Mouse (Mus musculus) liver, embryonic 15.5 days (tissue): ENCODE data around the gene Ift43. TPM values are rescaled to one million over a fixed set of nuclear protein-coding genes. Genes with fewer than 3 reads are reported as not detected.

ENCODE experiments used
- ATAC-seq: fragments of 200-750 bp; cut with Nextera tagmentation; 2 replicates; pipeline ENCODE4 v1.8.0; 2017; ENCODE audit warnings: moderate number of reproducible peaks, mild to moderate bottlenecking, moderate library complexity; ENCODE audit not compliant: insufficient read depth
- H3K27ac ChIP-seq: fragments of 300-500 bp; sonication (generic); replicated peaks from 2 replicates; pipeline ENCODE4 v1.5.1; 2015; ENCODE audit warnings: mild to moderate bottlenecking, inconsistent platforms
- H3K27me3 ChIP-seq: fragments of 300-500 bp; sonication (generic); 2 replicates; pipeline ENCODE4 v1.6.1; 2015; ENCODE audit warnings: mild to moderate bottlenecking, inconsistent platforms
- H3K36me3 ChIP-seq: fragments of 300-500 bp; sonication (generic); replicated peaks from 2 replicates; pipeline ENCODE4 v1.6.1; 2015; ENCODE audit warnings: moderate library complexity, mild to moderate bottlenecking, inconsistent platforms
- H3K4me1 ChIP-seq: fragments of 300-500 bp; sonication (generic); replicated peaks from 2 replicates; pipeline ENCODE4 v1.6.1; 2015; ENCODE audit warnings: inconsistent platforms
- H3K4me2 ChIP-seq: fragments of 300-500 bp; sonication (generic); 2 replicates; pipeline ENCODE4 v1.6.1; 2015; ENCODE audit warnings: moderate library complexity, mild to moderate bottlenecking, inconsistent platforms
- H3K4me3 ChIP-seq: fragments of 300-500 bp; sonication (generic); replicated peaks from 2 replicates; pipeline ENCODE4 v1.5.1; 2015; ENCODE audit warnings: mild to moderate bottlenecking, inconsistent platforms
- H3K9ac ChIP-seq: fragments of 300-500 bp; sonication (generic); 2 replicates; pipeline ENCODE4 v1.6.1; 2015; ENCODE audit warnings: moderate library complexity, mild to moderate bottlenecking, inconsistent platforms
- H3K9me3 ChIP-seq: fragments of 300-500 bp; sonication (generic); replicated peaks from 2 replicates; pipeline ENCODE4 v1.6.1; 2016; ENCODE audit warnings: inconsistent platforms
- WGBS: fragments of 180-500 bp; shearing (Covaris S2); methylation state at CpG from one replicate; pipeline ENCODE4 v1.1.7; 2015; ENCODE audit warnings: mixed read lengths; ENCODE audit not compliant: insufficient replicate concordance; 5-methylcytosine and 5-hydroxymethylcytosine counted together
- polyA plus RNA-seq: library from polyadenylated mRNA; unstranded; fragments of >200 nt; fragmentation: Nextera tagmentation; extraction: Ambion mirVana; gene quantifications from 2 replicates; pipeline ENCODE4 v1.2.1, GENCODE M21; 2015

Ift43 gene
- polyA plus RNA-seq, 1 experiment from 2014 or later = 7.3 TPM

GRCm38 (mm10) chr12:86078553-86079201, 3.7 kb upstream of the Ift43 start, which contains the start of gene Tgfb3:
Tgfb3 (minus strand) TSS chr12:86079041.
- Histone ChIP-seq H3K27ac (peak within 1 kb of the TSS; percentile 9; the same call in 1 of the 2 replicates), H3K36me3 (no peaks in the 10 kb centered on the region), H3K27me3 (peaks cover 82% of the 10 kb centered on the region), H3K9ac (peak within 1 kb of the TSS; percentile 32; the same call in 1 of the 2 replicates), H3K4me3 (peak within 1 kb of the TSS; percentile 55), H3K9me3 (no peaks in the 10 kb centered on the region), H3K4me1 (peaks cover 13% of the 10 kb centered on the region; the same call in 1 of the 2 replicates), H3K4me2 (peak within 1 kb of the TSS; percentile 76)
- ATAC-seq = 0 out of 2 replicates have a peak, but pooled peaks have one; percentile 29
- WGBS = 2% methylated on average over 25 of the region's 25 CpGs

- ATAC-seq = peak; percentile 66
- under 1% methylated on average over 31 of the region's 31 CpGs for WGBS
- Histone ChIP-seq H3K4me2 (peak overlapping the region; percentile 76), H3K9me3 (no peaks in the 10 kb centered on the region), H3K27me3 (peaks cover 83% of the 10 kb centered on the region), H3K9ac (peak overlapping the region; percentile 32; the same call in 1 of the 2 replicates), H3K36me3 (no peaks in the 10 kb centered on the region), H3K4me1 (peaks cover 13% of the 10 kb centered on the region; the same call in 1 of the 2 replicates), H3K4me3 (peak overlapping the region; percentile 55), H3K27ac (peak overlapping the region; percentile 9; the same call in 1 of the 2 replicates)
Measured at GRCm38 (mm10) chr12:86079202-86079667, 3.1 kb upstream of the Ift43 start.

GRCm38 (mm10) chr12:86085873-86086272, 3.5 kb downstream of the Ift43 start:
- ATAC-seq = no peak
- no peak overlapping the region for H3K27ac ChIP-seq
- WGBS = 72% methylated on average over 7 of the region's 7 CpGs

GRCm38 (mm10) chr12:86086550-86086949, 4.2 kb downstream of the Ift43 start:
- no peaks in the 10 kb centered on the region for H3K36me3 ChIP-seq
- H3K9me3 ChIP-seq = no peaks in the 10 kb centered on the region
- WGBS = 48% methylated on average over 8 of the region's 8 CpGs
- no peak for ATAC-seq
- H3K27ac ChIP-seq = no peak overlapping the region
- H3K4me2 ChIP-seq = no peak overlapping the region
- no peak overlapping the region for H3K9ac ChIP-seq
- H3K4me1 ChIP-seq = peaks cover 5% of the 10 kb centered on the region; the same call in 1 of the 2 replicates
- peaks cover 23% of the 10 kb centered on the region for H3K27me3 ChIP-seq
- H3K4me3 ChIP-seq = no peak overlapping the region

More at GRCm38 (mm10) chr12:86085873-86086272, 3.5 kb downstream of the Ift43 start:
- Histone ChIP-seq H3K4me1 (peaks cover 5% of the 10 kb centered on the region; the same call in 1 of the 2 replicates), H3K4me3 (no peak overlapping the region), H3K4me2 (no peak overlapping the region), H3K36me3 (no peaks in the 10 kb centered on the region), H3K9ac (no peak overlapping the region), H3K27me3 (peaks cover 29% of the 10 kb centered on the region), H3K9me3 (no peaks in the 10 kb centered on the region)

- no peak overlapping the region for H3K9ac ChIP-seq
- H3K4me1 ChIP-seq = no peaks in the 10 kb centered on the region
- H3K4me3 ChIP-seq = no peak overlapping the region
- H3K27me3 ChIP-seq = peaks cover 8% of the 10 kb centered on the region
- no peak overlapping the region for H3K27ac ChIP-seq
- H3K36me3 ChIP-seq = no peaks in the 10 kb centered on the region
- no peaks in the 10 kb centered on the region for H3K9me3 ChIP-seq
- H3K4me2 ChIP-seq = no peak overlapping the region
- WGBS = 45% methylated on average over 7 of the region's 7 CpGs
- no peak for ATAC-seq
Measured at GRCm38 (mm10) chr12:86088042-86088441, 5.7 kb downstream of the Ift43 start.

GRCm38 (mm10) chr12:86090764-86091163, 8.4 kb downstream of the Ift43 start:
- H3K4me1 ChIP-seq = no peaks in the 10 kb centered on the region
- H3K36me3 ChIP-seq = no peaks in the 10 kb centered on the region
- H3K9me3 ChIP-seq = no peaks in the 10 kb centered on the region
- 58% methylated on average over 4 of the region's 4 CpGs for WGBS
- no peak overlapping the region for H3K27ac ChIP-seq
- no peak overlapping the region for H3K4me3 ChIP-seq
- no peak overlapping the region for H3K9ac ChIP-seq
- ATAC-seq = no peak
- H3K27me3 ChIP-seq = no peaks in the 10 kb centered on the region; the same call in 1 of the 2 replicates
- H3K4me2 ChIP-seq = no peak overlapping the region

- Histone ChIP-seq H3K4me2 (no peak overlapping the region), H3K27me3 (no peaks in the 10 kb centered on the region; the same call in 1 of the 2 replicates), H3K4me3 (no peak overlapping the region), H3K27ac (no peak overlapping the region), H3K9me3 (no peaks in the 10 kb centered on the region), H3K4me1 (no peaks in the 10 kb centered on the region), H3K9ac (no peak overlapping the region), H3K36me3 (no peaks in the 10 kb centered on the region)
- WGBS = 65% methylated on average over 18 of the region's 18 CpGs
- no peak for ATAC-seq
Measured at GRCm38 (mm10) chr12:86091601-86092132, 9.3 kb downstream of the Ift43 start.

- ATAC-seq = no peak
Measured at GRCm38 (mm10) chr12:86094075-86094474, 11.7 kb downstream of the Ift43 start.

GRCm38 (mm10) chr12:86095806-86096205, 13.5 kb downstream of the Ift43 start:
- no peaks in the 10 kb centered on the region for H3K4me1 ChIP-seq
- H3K27me3 ChIP-seq = no peaks in the 10 kb centered on the region
- no peak for ATAC-seq
- H3K9me3 ChIP-seq = no peaks in the 10 kb centered on the region
- no peak overlapping the region for H3K4me3 ChIP-seq
- WGBS = 61% methylated on average over 4 of the region's 4 CpGs
- no peak overlapping the region for H3K4me2 ChIP-seq
- no peak overlapping the region for H3K27ac ChIP-seq
- no peaks in the 10 kb centered on the region for H3K36me3 ChIP-seq
- H3K9ac ChIP-seq = no peak overlapping the region

More at GRCm38 (mm10) chr12:86094075-86094474, 11.7 kb downstream of the Ift43 start:
- no peak overlapping the region for H3K9ac ChIP-seq
- H3K4me1 ChIP-seq = no peaks in the 10 kb centered on the region
- 60% methylated on average over 4 of the region's 4 CpGs for WGBS
- no peak overlapping the region for H3K4me3 ChIP-seq
- H3K36me3 ChIP-seq = no peaks in the 10 kb centered on the region
- H3K27ac ChIP-seq = no peak overlapping the region
- H3K9me3 ChIP-seq = no peaks in the 10 kb centered on the region
- no peak overlapping the region for H3K4me2 ChIP-seq
- no peaks in the 10 kb centered on the region for H3K27me3 ChIP-seq

- Histone ChIP-seq H3K9ac (no peak overlapping the region), H3K27me3 (no peaks in the 10 kb centered on the region), H3K36me3 (no peaks in the 10 kb centered on the region), H3K4me1 (no peaks in the 10 kb centered on the region), H3K27ac (no peak overlapping the region), H3K4me3 (no peak overlapping the region), H3K4me2 (no peak overlapping the region), H3K9me3 (no peaks in the 10 kb centered on the region)
- 75% methylated on average over 11 of the region's 11 CpGs for WGBS
- no peak for ATAC-seq
Measured at GRCm38 (mm10) chr12:86097781-86098180, 15.4 kb downstream of the Ift43 start.

GRCm38 (mm10) chr12:86100711-86101110, 18.4 kb downstream of the Ift43 start:
- Histone ChIP-seq H3K27me3 (no peaks in the 10 kb centered on the region), H3K36me3 (no peaks in the 10 kb centered on the region), H3K4me1 (0 out of 2 replicates have a peak, but pooled peaks cover 8% of the 10 kb centered on the region), H3K9ac (no peak overlapping the region), H3K4me2 (no peak overlapping the region), H3K4me3 (no peak overlapping the region), H3K27ac (no peak overlapping the region), H3K9me3 (no peaks in the 10 kb centered on the region)
- no peak for ATAC-seq
- 65% methylated on average over 3 of the region's 3 CpGs for WGBS
